Mouse (Mus musculus) right cerebral cortex, postnatal 4 days (tissue): ENCODE data around the gene Hint2.

Experiments
- DNase-seq: peaks from one replicate; pipeline ENCODE4 v3.0.0-alpha.2; 2022

Gene Hint2

DNA sequence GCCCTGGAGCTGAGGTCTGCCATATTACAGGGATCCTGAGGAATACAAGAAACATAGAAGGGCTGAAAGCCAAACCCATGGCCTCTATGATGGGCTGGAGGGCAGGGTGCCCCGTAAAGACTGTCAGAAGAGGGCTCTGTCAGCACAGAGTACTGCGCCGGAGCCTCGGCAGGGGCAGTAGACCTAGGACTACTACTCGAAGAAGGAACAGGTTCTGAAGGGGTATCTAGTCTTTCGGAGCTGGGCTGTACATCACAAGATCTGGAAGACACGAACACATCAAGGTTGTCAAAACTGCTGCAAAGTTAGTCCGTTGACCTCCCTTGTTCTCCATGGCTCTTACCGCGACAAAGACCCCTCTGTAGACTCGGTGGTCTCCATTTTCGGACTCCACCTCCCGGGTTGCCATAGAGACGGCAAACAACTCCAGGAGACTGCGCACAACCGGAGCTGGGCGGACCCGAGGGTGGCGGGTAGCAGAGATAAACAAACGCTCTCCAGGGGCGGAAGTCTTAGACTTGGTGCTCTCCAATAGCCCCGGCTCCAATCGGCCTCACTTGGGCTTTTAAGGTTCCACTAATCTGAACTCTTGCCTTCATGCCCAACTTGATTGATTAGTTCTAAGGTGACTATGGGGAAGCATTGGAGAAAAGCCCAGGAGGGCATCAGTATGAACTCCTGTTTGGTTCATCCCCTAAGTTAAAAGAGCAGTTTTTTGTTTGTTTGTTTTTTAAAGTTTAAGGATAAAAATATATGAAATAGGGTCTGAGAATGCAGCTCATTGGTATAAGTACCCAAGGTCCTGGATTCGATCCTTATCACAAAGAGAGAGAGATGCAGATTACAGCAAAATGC is 2.9 kb downstream of the Hint2 start, which contains the start of gene Spag8:
Spag8 (minus strand) TSS at position 434 of the 855 bp plus-strand sequence.
- peak; percentile 67 for DNase-seq

DNA sequence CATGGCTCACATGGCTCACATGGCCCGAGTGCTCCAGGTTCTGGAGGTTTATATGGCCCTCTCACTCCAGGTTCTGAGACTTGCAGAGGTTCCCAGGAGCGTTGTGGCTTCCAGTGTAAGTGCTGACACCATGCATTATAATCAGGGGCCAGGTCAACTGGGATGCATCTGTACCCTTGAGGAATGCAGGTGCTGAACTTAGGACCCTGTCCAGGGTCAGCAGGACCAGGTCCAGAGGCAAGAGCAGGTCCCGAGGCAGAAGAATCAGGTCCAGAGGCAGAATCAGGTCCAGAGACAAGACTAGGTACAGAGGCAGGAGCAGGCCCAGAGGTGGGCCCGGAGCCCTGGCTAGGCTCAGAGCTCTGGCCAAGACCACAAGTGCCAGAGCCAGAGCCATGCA is 3.5 kb downstream of the Hint2 start:
- no peak for DNase-seq

DNA sequence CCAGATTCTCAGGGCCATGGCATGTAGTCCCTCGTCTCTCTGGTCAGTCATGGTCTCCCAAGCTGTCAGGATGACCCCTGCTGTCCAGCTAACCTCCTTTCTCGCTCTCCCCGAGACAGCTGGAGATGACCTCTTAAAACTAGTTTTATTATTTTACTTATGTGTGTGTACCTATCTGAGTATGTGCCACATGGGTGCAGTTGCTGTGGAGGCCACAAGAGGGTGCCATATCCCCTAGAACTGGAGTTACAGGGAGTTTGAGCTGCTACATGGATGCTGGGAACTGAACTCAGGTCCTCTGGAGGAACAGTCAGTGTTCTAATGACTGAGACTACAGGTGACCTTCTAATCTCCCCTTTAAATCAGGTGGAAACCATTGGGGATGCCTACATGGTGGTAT is 6.5 kb downstream of the Hint2 start:
- no peak for DNase-seq

DNA sequence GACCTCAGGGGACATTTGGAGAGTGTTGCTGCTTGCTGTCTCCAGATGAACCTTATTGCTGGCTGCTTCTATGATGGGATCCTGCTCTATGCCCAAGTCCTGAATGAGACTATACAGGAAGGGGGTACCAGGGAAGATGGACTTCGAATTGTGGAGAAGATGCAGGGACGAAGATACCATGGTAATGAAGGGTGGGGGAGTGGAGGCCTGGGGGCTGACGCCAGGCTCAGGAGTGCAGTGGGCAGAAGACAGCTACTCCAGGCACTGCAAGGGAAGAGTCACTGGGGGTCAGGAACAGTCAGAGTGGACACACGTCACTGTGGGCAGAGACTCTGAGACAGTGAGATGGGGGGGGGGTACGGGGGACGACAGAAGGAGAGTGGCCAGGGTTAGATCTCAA is 15.8 kb downstream of the Hint2 start:
- DNase-seq: no peak

DNA sequence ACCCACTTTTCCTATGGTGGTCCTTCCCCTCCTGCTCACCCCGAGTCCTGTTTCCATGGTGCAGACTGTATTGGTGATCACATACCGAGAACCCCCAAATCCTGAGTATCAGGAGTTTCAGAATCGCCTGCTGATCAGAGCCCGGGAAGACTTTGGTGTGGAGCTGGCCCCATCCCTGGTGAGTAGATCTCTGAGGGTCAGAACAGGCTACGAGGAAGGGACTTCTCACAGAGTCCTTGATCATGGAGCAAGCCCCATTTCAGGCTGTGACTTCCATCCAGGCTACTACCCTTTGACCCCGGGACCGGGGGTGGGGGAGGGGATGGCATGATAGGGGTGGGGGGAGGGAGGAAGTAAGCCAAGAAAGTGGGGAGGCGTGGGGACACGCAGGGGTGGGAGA is 16.2 kb downstream of the Hint2 start:
- no peak for DNase-seq

DNA sequence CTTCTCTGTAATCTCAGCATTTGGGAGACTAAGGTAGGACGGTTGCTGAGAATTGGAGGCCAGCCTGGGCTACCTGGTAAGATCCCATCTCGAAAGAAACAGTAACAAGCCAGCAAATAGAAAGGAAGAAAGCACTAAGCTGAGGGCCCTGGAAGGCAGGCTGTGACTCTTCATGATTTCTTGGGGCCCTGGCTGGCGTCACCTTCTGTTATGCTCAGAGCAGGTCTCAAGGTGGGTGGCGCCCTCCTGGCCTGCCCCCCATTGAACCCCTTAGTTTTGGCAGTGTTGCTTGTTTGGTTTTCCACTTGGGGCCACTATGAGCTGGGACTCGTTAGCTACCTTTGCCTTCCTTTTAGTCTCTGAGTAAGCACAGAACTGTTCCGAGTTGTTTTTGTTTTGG is 19.5 kb downstream of the Hint2 start:
- no peak for DNase-seq

DNA sequence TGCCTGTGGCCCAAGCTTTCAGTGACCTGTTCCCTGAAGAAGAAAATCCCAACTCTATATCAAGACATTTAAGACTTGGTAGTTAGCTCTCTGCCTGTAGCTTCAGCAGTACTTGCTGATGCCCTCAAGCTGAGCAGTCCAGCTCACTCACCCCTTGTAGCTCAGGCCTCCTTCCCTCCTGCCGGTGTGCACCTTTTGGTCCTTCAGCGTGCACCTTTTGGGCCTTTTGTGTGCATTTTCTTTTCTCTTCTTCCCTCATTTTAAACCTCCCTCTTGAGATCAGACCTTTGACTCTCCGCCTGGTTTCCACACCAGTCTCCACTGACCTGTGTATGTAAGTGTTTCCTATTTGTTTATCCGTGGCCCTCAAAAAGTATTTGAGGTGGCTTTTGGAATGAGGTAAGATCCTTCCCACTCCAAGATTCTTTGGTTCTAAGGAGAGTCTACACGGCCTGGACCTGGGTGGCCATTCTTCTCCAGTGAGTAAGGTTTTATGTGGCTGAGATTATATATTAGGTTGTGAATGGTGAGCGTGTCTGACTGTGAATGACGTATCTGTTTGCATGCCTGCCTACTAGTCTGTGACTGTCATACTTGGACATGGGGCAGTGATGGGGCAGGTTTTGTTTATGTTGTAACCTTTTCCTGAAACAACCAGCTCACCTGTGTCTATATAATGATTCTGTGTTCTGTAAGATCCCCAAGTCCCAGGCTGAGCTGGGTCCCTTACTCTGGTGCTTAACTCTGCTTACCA is 21.5 kb downstream of the Hint2 start:
- DNase-seq: no peak

DNA sequence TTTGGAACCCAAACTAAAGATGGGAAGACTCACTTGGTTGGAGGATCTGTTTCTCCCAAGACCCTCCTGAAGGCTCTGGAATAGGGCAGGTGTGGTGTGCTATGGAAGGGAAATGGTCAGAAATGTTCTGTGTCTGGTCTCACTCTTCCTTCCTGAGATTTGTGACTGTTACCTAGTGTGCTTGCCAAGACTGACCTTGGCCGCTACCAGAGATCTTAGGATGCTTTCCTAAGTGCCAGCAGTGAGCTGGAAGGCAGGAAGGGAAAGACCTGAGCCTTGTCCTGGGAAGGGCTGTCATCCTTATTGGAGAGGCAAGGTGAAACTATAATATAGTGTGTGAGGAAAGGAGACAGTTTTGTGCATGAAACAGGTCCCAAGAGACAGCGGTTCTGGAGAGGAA is 22.5 kb downstream of the Hint2 start:
- no peak for DNase-seq

DNA sequence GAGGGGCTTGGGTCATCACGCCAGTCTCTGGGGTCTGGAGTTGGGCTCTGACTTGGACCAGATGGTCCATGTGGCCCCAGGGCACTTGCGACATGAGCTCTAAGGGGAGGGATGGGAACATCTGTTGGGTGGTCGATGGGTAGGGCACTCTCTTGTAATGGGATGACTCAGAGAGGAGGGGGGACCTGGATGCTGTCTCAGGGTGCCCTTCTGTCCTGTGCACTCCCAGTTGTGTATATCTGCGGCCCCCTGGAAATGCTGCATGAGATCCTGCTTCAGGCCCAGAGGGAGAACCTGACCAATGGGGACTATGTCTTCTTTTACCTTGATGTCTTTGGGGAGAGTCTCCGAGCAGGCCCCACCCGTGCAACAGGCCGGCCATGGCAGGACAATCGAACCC is 23.0 kb downstream of the Hint2 start:
- DNase-seq: no peak

DNA sequence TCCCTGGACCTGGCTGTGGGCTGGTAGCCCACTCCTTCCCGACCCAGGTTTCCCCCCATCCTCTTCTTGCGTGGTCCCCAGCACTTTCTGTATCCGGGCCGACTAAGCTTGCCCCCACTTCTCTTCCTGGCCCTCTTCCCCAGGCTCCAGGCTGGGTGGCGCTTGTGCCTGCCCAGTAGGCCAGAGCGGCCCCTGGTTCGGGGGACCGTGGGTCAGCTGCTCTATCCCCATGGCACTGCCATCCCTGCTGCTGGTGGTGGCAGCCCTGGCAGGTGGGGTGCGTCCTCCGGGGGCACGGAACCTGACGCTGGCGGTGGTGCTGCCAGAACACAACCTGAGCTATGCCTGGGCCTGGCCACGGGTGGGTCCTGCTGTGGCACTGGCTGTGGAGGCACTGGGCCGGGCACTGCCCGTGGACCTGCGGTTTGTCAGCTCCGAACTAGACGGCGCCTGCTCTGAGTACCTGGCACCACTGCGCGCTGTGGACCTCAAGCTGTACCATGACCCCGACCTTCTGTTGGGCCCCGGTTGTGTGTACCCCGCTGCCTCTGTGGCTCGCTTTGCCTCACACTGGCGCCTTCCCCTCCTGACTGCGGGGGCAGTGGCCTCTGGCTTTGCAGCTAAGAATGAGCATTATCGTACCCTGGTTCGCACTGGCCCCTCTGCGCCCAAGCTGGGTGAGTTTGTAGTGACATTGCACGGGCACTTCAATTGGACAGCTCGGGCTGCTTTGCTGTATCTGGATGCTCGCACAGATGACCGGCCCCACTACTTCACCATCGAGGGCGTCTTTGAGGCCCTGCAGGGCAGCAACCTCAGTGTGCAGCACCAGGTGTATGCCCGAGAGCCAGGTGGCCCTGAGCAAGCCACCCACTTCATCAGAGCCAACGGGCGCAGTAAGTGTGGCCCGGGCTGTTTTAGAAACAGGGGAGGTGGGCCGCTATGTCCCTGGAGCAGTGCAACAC is 24.0 kb downstream of the Hint2 start:
- DNase-seq: peak; percentile 44

DNA sequence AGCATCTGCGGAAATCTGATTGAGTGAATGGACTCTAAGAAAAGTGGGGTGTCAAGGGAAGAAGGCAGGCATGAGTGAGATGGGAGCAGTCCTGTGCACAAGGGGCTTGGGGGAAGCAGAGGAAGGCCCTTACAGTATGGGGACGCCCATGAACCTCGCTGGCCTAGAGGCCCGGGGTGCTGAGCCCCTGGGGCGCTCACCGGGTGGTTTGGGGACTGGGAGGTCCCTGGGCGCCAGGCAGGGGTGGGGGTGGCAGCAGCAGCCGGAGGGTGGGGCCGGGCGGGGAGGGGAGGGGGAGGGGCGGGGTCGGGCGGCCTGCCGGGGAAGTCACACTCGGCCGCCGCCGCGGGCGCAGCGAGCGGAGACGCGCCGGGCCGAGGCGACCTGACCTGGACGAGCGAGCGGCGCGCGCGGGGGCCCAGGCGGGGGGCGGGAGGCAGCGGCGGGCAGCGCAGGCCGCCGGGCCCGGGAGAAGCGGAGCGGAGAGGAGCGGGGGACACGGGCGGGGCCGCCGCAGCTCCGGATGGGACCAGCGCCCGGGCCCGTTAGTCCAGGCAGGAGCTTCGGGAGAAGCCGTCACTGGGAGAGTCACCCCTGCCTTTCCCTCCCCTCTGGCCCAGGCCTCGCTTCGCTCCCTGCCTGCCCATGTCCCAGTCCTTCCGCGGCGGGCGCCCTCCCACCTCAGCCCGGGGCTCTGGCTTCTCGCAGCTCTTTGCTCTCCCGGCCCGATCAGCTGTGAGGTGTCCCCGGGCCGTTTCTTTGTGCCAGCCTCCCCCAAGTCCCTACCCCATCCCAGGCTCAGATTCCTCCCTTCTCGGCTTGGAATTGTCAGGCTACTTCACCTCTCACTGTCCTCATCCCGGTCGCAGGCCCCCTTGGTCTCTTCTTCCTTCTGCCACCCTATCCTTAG is 25.0 kb downstream of the Hint2 start, which contains the start of gene Npr2:
Npr2 (plus strand) TSS at position 890 of the 910 bp plus-strand sequence.
- DNase-seq: peak; percentile 63

DNA sequence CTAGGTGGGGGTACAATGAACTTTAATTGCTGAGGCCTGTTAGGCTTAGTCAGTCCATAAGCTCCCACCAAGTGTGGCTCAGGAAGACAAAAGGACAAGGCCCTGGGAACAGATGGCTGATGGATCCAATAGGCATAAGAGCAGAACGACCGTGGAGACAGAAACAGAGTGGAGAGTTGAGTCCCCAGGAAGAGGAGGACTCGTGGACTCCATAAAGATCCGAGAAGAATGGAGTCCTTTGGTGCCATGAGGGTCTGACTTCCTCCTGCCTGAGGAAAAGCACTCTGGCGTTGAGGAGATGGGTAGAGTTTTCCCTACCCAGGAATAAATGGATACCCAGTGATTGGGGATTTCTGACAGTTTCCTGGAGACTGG is 25.6 kb downstream of the Hint2 start:
- DNase-seq: no peak

DNA sequence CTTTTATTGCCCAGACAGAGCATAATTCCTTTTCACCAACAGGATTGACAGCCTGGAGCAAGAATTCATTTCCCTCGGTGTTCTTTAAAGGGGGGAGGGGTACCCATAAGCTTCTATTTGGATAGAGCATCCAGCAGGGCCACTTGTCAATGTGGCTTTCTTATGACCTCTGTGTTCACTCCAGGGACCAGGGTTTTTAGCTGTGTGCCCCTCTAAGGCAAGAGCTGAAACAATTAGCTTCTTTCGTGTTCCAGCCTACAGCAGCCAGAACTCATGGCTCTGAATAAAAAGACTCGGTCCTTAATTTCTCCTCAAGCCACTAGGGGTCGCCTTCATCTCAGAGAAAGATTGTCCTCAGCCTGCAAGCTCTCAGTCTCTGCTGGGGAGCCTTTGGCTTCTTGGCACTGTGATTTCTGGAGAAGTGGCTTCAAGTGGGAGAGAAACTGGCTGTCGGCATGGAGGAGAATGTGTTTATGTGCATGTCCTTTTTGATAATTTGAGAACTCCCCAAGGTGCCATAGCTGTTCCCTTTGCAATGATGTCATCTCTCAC is 26.2 kb downstream of the Hint2 start:
- peak; percentile 66 for DNase-seq

DNA sequence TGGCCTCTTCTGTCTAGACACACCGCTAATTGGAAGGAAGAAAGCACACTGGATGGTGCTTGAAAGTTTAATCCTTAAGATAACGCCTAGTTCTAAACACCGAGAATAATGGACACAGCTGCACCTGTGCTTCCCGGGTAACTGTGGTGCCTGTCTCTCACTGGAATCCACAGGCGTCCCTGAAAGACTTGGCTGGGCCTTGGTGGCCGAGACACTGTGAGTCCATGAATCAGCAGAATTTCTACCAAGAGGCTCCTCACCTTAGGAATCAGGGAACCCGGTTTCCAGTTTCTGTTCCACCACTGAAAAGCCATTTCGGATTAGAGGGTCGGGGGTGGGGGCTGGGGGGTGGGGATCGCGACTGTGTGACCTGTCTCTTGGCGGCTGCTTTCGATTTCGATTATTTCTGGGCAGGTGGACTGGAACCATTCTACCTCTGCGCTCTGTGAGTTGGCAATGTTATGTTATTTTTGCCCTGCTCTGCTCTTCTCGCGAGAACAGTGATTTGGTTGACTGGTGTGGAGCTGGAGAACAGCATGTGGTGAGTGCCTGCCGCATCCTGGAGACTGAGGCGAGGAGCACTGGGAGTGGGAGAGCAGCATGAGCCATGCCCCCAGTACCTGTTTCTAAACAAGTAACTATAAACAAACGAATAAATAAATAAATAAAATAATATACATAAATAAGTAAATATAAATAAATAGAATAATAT is 27.0 kb downstream of the Hint2 start:
- DNase-seq: no peak

DNA sequence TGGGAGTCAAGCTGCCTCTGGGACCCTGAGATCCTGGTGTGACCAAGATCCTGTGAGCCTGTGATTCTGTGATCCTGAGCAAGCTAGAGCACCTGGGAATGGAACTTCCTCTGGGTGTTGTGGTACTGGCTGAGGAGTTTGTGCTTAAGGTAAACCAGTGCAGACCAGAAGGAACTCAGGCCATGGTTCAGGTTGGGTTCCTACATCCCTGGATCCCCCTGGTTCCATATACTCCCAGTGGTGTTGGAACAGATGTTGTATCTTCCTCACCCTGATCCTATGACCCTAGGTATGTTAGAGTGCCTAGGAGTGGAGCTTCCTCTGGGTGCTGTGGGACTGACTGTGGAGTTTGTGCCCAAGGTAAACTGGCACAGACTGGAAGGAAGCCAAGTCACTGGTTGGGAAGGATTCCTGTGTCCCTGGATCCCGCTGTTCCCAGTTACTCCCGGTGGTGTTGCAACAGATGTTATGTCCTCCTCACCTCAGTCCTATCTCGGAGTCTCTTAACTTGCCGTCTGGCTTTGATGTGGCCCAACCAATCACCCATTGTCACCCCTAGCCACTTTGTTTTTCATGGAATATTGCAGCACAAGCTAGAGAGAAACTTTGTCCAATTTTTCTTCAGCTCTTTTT is 36.0 kb downstream of the Hint2 start:
- no peak for DNase-seq

DNA sequence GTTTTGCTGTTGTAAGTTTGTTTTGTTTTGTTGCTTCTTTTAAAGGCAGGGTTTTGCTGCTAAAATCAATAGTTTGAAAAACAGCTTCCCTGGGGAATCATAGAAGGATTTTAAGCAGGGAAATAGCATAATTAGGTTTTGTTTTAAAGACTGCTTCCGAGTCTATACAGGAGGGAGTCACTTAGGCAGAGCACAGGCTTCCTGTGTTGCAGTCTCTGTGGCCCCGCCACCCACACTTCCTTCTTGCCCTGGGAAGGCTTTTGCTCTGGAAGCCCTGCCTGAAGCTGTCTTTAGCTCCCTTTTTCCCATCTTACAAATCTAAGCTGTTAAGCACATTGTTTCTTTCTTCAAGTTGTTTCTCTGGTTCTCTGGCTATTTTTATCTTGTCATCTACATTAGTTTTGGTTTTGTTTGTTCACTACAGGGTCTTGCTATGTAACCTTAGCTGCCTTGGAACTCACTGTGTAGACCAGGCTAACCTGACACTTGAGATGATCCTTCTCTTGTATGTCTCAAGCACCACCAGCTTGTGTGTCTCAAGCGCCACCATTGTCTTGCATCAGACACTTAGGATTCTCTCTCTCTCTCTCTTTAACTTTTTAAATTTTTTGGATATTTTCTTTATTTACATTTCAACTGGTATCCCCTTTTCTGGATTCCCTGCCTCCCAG is 43.1 kb downstream of the Hint2 start:
- no peak for DNase-seq

DNA sequence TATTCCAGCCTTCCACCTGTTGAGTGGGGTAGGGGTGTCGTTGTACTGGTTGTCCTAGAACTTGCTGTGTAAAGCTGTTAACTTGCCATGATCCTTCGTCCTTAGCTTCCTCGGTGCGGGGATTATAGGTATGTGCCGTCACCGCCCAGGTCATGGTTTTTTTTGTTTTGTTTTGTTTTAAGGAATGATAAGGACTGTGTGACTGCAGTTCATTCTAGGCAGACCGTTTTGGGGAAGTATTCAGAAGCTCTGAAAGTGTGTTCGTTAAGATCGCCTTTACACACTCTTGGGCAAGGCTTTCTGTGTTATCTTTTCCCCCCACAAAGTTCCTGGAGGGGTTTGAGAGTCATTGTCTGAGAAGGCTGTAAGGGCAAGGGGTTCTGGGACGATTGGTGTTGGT is 43.7 kb downstream of the Hint2 start:
- no peak for DNase-seq

DNA sequence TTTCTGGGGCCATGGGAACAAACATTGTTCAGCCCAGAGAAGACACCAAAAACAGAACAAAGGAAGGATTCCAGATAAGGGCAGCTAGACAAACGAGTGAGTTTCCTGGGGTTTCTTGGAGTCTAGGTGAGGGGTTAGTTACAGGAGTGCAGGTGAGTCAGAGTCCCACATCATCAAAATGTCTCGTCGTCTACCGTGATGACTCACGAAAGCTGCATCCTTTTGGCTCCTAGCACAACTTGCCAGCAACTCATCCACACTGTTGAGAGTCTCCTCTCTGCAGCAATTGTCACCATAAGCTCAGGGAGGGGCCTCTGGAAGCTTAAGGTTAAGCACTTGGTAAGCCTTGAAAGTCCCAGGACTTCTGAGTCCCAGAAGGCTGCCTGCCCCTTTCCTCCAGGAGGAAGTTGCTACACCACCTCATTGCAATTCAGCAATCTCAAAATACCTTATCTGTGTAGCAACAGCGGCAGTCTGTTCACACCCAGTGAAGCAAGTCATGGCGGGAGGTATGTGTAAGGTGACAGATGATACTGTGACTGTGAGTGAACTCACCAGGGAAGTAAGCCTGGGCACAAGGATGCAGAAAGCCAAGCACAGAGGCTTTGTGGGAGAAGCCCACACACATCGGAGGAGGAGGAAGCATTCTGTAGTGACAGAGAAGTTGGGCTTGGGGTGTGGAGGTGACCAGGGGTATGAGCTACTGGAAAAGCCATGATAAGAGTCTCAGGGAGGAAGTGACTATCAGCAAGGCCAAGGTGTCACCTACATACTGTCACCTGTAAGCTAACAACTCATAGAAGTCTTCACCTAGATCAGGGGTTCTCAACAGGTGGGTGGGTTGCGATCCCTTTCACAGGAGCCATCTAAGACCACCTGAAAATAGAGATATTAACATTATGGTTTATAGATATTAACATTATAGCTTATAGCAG is 51.2 kb downstream of the Hint2 start:
- no peak for DNase-seq
